Mouse (Mus musculus) kidney, embryonic 16.5 days (tissue): ENCODE data around the gene Ak6. TPM values are rescaled to one million over a fixed set of nuclear protein-coding genes. Genes with fewer than 3 reads are reported as not detected.

Experiments
- ATAC-seq: fragments of 200-750 bp; cut with Nextera tagmentation; 2 replicates; pipeline ENCODE4 v1.8.0; 2017; ENCODE audit warnings: moderate TSS enrichment; ENCODE audit not compliant: low FRiP score, low TSS enrichment
- H3K27ac ChIP-seq: fragments of 300-500 bp; sonication (generic); 2 replicates; pipeline ENCODE4 v1.5.1; 2014; ENCODE audit warnings: low read length
- H3K27me3 ChIP-seq: fragments of 300-500 bp; sonication (generic); 2 replicates; pipeline ENCODE4 v1.6.1; 2014; ENCODE audit warnings: low read length, control low read depth, mixed read lengths; ENCODE audit not compliant: insufficient read depth
- H3K36me3 ChIP-seq: fragments of 300-500 bp; sonication (generic); 2 replicates; pipeline ENCODE4 v1.6.1; 2014; ENCODE audit warnings: low read length, control low read depth, mixed read lengths; ENCODE audit not compliant: insufficient read depth
- H3K4me1 ChIP-seq: fragments of 300-500 bp; sonication (generic); 2 replicates; pipeline ENCODE4 v1.6.1; 2014; ENCODE audit warnings: low read length, control low read depth, mixed read lengths; ENCODE audit not compliant: insufficient read depth
- H3K4me2 ChIP-seq: fragments of 300-500 bp; sonication (generic); replicated peaks from 2 replicates; pipeline ENCODE4 v1.6.1; 2014; ENCODE audit warnings: low read depth, low read length
- H3K4me3 ChIP-seq: fragments of 300-500 bp; sonication (generic); 2 replicates; pipeline ENCODE4 v1.5.1; 2014; ENCODE audit warnings: mild to moderate bottlenecking, low read length
- H3K9ac ChIP-seq: fragments of 300-500 bp; sonication (generic); replicated peaks from 2 replicates; pipeline ENCODE4 v1.6.1; 2014; ENCODE audit warnings: low read length
- H3K9me3 ChIP-seq: fragments of 300-500 bp; sonication (generic); 2 replicates; pipeline ENCODE4 v1.6.1; 2016; ENCODE audit warnings: low read length, control low read depth
- WGBS: fragments of 180-500 bp; shearing (Covaris S2); extraction: QIAGEN DNeasy Blood & Tissue Kit; methylation state at CpG from one replicate; pipeline ENCODE4 v1.1.7; 2014; 5-methylcytosine and 5-hydroxymethylcytosine counted together
- polyA plus RNA-seq: library from polyadenylated mRNA; unstranded; fragments of >200 nt; fragmentation: Nextera tagmentation; extraction: Ambion mirVana; gene quantifications from 2 replicates; pipeline ENCODE4 v1.2.1, GENCODE M21; 2015

Ak6 gene
- polyA plus RNA-seq, 1 experiment from 2014 or later: 281 TPM

GRCm38 (mm10) chr13:100698866-100699265 lies 48.1 kb downstream of the Ak6 start:
- no peaks in the 10 kb centered on the region for H3K27me3 ChIP-seq
- 95% methylated on average over 10 of the region's 10 CpGs for WGBS
- H3K4me3 ChIP-seq: no peak overlapping the region
- 0 out of 2 replicates have a peak, but pooled peaks cover 2% of the 10 kb centered on the region for H3K9me3 ChIP-seq
- H3K4me1 ChIP-seq: no peaks in the 10 kb centered on the region
- H3K9ac ChIP-seq: no peak overlapping the region
- ATAC-seq: no peak
- peaks cover 60% of the 10 kb centered on the region for H3K36me3 ChIP-seq
- no peak overlapping the region for H3K27ac ChIP-seq
- H3K4me2 ChIP-seq: no peak overlapping the region

- Histone ChIP-seq H3K9me3 (0 out of 2 replicates have a peak, but pooled peaks cover 3% of the 10 kb centered on the region), H3K4me1 (no peaks in the 10 kb centered on the region), H3K27me3 (no peaks in the 10 kb centered on the region), H3K36me3 (peaks cover 77% of the 10 kb centered on the region), H3K4me3 (no peak overlapping the region), H3K27ac (no peak overlapping the region), H3K9ac (no peak overlapping the region), H3K4me2 (no peak overlapping the region)
- ATAC-seq: no peak; the same call in 1 of the 2 replicates
- WGBS: 89% methylated on average over 2 of the region's 2 CpGs
These were observed 52.7 kb downstream of the Ak6 start for GRCm38 (mm10) chr13:100703468-100703867.

GRCm38 (mm10) chr13:100706206-100706605 lies 55.4 kb downstream of the Ak6 start:
- Histone ChIP-seq H3K4me3 (no peak overlapping the region), H3K9ac (no peak overlapping the region), H3K9me3 (0 out of 2 replicates have a peak, but pooled peaks cover 3% of the 10 kb centered on the region), H3K36me3 (peaks cover 82% of the 10 kb centered on the region), H3K27ac (no peak overlapping the region), H3K27me3 (no peaks in the 10 kb centered on the region), H3K4me1 (no peaks in the 10 kb centered on the region), H3K4me2 (no peak overlapping the region)
- no peak for ATAC-seq
- WGBS: 95% methylated on average over 7 of the region's 7 CpGs

GRCm38 (mm10) chr13:100715467-100715866 lies 64.7 kb downstream of the Ak6 start:
- 93% methylated on average over 6 of the region's 6 CpGs for WGBS
- Histone ChIP-seq H3K4me2 (no peak overlapping the region), H3K9ac (no peak overlapping the region), H3K27me3 (no peaks in the 10 kb centered on the region), H3K4me3 (no peak overlapping the region), H3K9me3 (no peaks in the 10 kb centered on the region), H3K36me3 (peaks cover 68% of the 10 kb centered on the region), H3K27ac (no peak overlapping the region), H3K4me1 (no peaks in the 10 kb centered on the region)
- no peak for ATAC-seq

Other genes with a start within 250 kb of the Ak6 start
- not detected in 2 replicates for gene Naip1, start 198.1 kb upstream of the Ak6 start, polyA plus RNA-seq
- 76.1 and 85.4 TPM in 2 replicates for gene Gtf2h2, start 158.4 kb upstream of the Ak6 start, polyA plus RNA-seq
- gene Ocln, start 98.3 kb upstream of the Ak6 start, polyA plus RNA-seq: 34.3 and 34.4 TPM in 2 replicates
- 18.8 and 20.5 TPM in 2 replicates for gene Marveld2, start 34.0 kb upstream of the Ak6 start, polyA plus RNA-seq
- 21.0 and 21.2 TPM in 2 replicates for gene Rad17, start 72 bp downstream of the Ak6 start, polyA plus RNA-seq
- gene Taf9, start 600 bp downstream of the Ak6 start, polyA plus RNA-seq: 8.9 and 12.8 TPM in 2 replicates
- 7.2 and 7.7 TPM in 2 replicates for gene Ccdc125, start 18.7 kb downstream of the Ak6 start, polyA plus RNA-seq
- gene Cdk7, start 80.0 kb downstream of the Ak6 start, polyA plus RNA-seq: 102 and 103 TPM in 2 replicates
- gene Mrps36, start 93.7 kb downstream of the Ak6 start, polyA plus RNA-seq: 171 and 174 TPM in 2 replicates
- 35.6 and 39.8 TPM in 2 replicates for gene Cenph, start 124.9 kb downstream of the Ak6 start, polyA plus RNA-seq
- gene Ccnb1, start 135.6 kb downstream of the Ak6 start, polyA plus RNA-seq: 269 and 273 TPM in 2 replicates
- gene Slc30a5, start 182.4 kb downstream of the Ak6 start, polyA plus RNA-seq: 54.9 and 55.5 TPM in 2 replicates